Mouse (Mus musculus): ENCODE measurements at regions not wholly inside any gene's neighbourhood (a gene's known extent, or its start where the extent isn't known, plus 50 kb on each side); places are given as distances from the start of the nearest gene placed in this dataset.

GRCm38 (mm10) chr8:12000459-12000789 is 160.2 kb downstream of the Tex29 start:
- DNase-seq (ENCODE audit: low spot score), result no peak
- Histone ChIP-seq H3K27me3 (ENCODE audit: insufficient read depth, poor library complexity, severe bottlenecking) (peaks cover 72% of the 10 kb centered on the region), H3K4me3 (no peak overlapping the region), H3K27ac (no peak overlapping the region), H3K4me1 (replicated peaks) (peaks cover 25% of the 10 kb centered on the region), H3K36me3 (no peaks in the 10 kb centered on the region), H3K9me3 (no peaks in the 10 kb centered on the region)
- 19% methylated on average over 2 of the region's 2 CpGs for WGBS

DNA sequence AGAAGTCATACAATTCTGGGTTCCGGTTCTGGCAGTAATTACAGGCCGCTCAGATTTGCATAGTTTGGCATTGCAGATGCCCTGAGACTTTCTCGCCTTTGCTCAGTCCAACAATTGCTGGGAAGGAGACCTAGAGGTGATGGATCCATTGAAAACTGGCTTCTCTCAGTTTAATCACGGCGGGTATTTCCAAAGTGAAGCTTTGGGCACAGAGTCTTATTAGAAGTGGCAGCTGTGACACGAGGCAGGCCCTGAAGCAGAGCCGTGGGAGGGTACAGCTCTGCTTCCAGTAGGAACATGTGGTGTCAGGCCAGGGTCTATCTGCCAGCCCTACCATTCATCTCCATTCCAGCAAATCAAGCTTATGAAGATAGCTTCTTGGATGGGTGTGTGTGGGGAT is 164.0 kb downstream of the Tex29 start:
- H3K27ac ChIP-seq, result no peak overlapping the region
- no peaks in the 10 kb centered on the region for H3K36me3 ChIP-seq
- DNase-seq (ENCODE audit: low spot score), result no peak
- peaks cover 22% of the 10 kb centered on the region for H3K4me1 ChIP-seq (replicated peaks)
- H3K9me3 ChIP-seq, result no peaks in the 10 kb centered on the region
- H3K4me3 ChIP-seq, result no peak overlapping the region
- H3K27me3 ChIP-seq (ENCODE audit: insufficient read depth, poor library complexity, severe bottlenecking), result peaks cover 50% of the 10 kb centered on the region
- 85% methylated on average over 7 of the region's 7 CpGs for WGBS

DNA sequence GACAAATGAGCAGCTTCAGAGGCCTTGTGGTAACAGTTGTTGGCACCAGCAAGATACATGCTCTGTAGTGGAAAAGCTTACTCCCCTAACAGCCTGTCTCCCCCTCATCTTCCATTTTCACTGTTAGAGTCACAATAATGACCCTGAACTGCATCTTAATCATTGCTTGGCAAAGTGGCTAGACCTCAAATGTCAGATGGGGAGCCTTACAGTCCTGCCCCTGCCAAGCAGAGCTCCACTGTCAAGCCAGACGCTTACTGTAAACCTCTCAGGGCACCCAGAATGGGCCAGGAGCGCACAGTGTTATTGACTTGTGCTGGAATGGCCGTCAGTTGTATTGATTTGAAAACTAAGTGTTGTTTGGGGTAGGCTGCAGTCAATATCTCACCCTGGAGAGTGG is 172.5 kb downstream of the Tex29 start:
- 88% methylated on average over 3 of the region's 3 CpGs for WGBS
- no peaks in the 10 kb centered on the region for H3K9me3 ChIP-seq
- no peak overlapping the region for H3K4me3 ChIP-seq
- DNase-seq (ENCODE audit: low spot score), result no peak
- H3K27ac ChIP-seq, result no peak overlapping the region
- H3K4me1 ChIP-seq (replicated peaks), result peaks cover 2% of the 10 kb centered on the region; the same call in 1 of the 2 replicates
- no peaks in the 10 kb centered on the region for H3K36me3 ChIP-seq
- H3K27me3 ChIP-seq (ENCODE audit: insufficient read depth, poor library complexity, severe bottlenecking), result peaks cover 20% of the 10 kb centered on the region

DNA sequence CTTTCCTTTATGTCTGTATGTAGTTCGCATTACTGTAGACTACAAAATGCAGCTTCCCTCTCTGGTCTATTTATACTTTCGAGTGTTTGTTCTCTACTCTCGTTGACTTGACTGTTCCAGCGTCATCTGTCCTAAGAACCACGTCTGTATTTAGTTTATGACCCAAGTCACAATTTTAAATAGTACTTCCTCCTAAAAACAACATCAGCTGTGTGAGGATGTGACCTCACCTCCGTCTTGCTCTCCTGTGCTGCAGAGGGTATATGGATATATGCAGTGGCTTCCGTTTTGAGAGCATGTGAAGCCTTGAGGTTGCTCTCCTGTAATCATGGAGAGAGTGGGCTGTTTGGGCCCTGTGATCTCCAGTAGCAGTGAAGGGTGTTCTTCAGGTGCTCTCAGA is 177.5 kb downstream of the Tex29 start:
- no peak overlapping the region for H3K4me3 ChIP-seq
- H3K36me3 ChIP-seq, result no peaks in the 10 kb centered on the region
- 88% methylated on average over 7 of the region's 7 CpGs for WGBS
- no peak for DNase-seq (ENCODE audit: low spot score)
- H3K27me3 ChIP-seq (ENCODE audit: insufficient read depth, poor library complexity, severe bottlenecking), result peaks cover 9% of the 10 kb centered on the region; the same call in 1 of the 2 replicates
- no peaks in the 10 kb centered on the region for H3K9me3 ChIP-seq
- H3K4me1 ChIP-seq (replicated peaks), result 0 out of 2 replicates have a peak, but pooled peaks cover 2% of the 10 kb centered on the region
- H3K27ac ChIP-seq, result no peak overlapping the region

GRCm38 (mm10) chr8:12019272-12019671 is 179.0 kb downstream of the Tex29 start:
- no peaks in the 10 kb centered on the region for H3K36me3 ChIP-seq
- WGBS, result 94% methylated on average over 9 of the region's 9 CpGs

GRCm38 (mm10) chr8:12023669-12024390 is 183.6 kb downstream of the Tex29 start:
- Histone ChIP-seq H3K36me3 (no peaks in the 10 kb centered on the region), H3K9me3 (no peaks in the 10 kb centered on the region), H3K27me3 (ENCODE audit: insufficient read depth, poor library complexity, severe bottlenecking) (no peaks in the 10 kb centered on the region), H3K27ac (no peak overlapping the region), H3K4me1 (replicated peaks) (no peaks in the 10 kb centered on the region), H3K4me3 (no peak overlapping the region)
- 85% methylated on average over 4 of the region's 4 CpGs for WGBS
- DNase-seq (ENCODE audit: low spot score), result no peak

More at GRCm38 (mm10) chr8:12019272-12019671, 179.0 kb downstream of the Tex29 start:
- H3K27ac ChIP-seq, result no peak overlapping the region
- no peak for DNase-seq (ENCODE audit: low spot score)
- no peak overlapping the region for H3K4me3 ChIP-seq
- 0 out of 2 replicates have a peak, but pooled peaks cover 2% of the 10 kb centered on the region for H3K4me1 ChIP-seq (replicated peaks)
- peaks cover 9% of the 10 kb centered on the region; the same call in 1 of the 2 replicates for H3K27me3 ChIP-seq (ENCODE audit: insufficient read depth, poor library complexity, severe bottlenecking)
- H3K9me3 ChIP-seq, result no peaks in the 10 kb centered on the region

GRCm38 (mm10) chr8:12030363-12031116 is 190.3 kb downstream of the Tex29 start:
- Histone ChIP-seq H3K27me3 (ENCODE audit: insufficient read depth, poor library complexity, severe bottlenecking) (peaks cover 12% of the 10 kb centered on the region; the same call in 1 of the 2 replicates), H3K4me3 (no peak overlapping the region), H3K27ac (no peak overlapping the region), H3K36me3 (no peaks in the 10 kb centered on the region), H3K9me3 (no peaks in the 10 kb centered on the region), H3K4me1 (replicated peaks) (peaks cover 4% of the 10 kb centered on the region; the same call in 1 of the 2 replicates)
- WGBS, result 77% methylated on average over 22 of the region's 22 CpGs
- DNase-seq (ENCODE audit: low spot score), result peak; percentile 15

GRCm38 (mm10) chr8:12031796-12032195 is 191.5 kb downstream of the Tex29 start:
- Histone ChIP-seq H3K9me3 (no peaks in the 10 kb centered on the region), H3K4me1 (replicated peaks) (peaks cover 6% of the 10 kb centered on the region; the same call in 1 of the 2 replicates), H3K27ac (no peak overlapping the region), H3K27me3 (ENCODE audit: insufficient read depth, poor library complexity, severe bottlenecking) (peaks cover 12% of the 10 kb centered on the region; the same call in 1 of the 2 replicates), H3K4me3 (no peak overlapping the region), H3K36me3 (no peaks in the 10 kb centered on the region)
- WGBS, result 82% methylated on average over 3 of the region's 3 CpGs
- DNase-seq (ENCODE audit: low spot score), result no peak

DNA sequence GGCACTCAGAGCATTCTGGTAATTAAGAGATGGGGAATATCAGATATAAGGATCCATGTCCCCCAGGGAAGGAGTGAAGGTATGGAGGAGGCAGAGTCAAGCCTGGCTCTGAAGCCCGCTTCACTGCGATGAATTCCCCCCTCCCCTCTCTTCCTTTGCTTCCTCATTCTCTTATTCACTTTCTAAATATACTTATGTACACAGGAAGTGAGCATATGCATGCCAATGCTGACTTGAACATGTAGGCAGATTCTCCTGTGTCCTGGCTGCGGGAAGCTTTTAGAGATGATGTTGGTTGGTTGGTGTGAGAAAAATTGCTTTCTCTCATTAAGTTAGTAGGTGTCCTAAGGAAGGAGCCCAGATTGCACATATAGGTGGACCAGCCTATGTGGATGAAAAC is 192.1 kb downstream of the Tex29 start:
- no peak for DNase-seq (ENCODE audit: low spot score)
- H3K4me1 ChIP-seq (replicated peaks), result peaks cover 8% of the 10 kb centered on the region; the same call in 1 of the 2 replicates
- peaks cover 12% of the 10 kb centered on the region; the same call in 1 of the 2 replicates for H3K27me3 ChIP-seq (ENCODE audit: insufficient read depth, poor library complexity, severe bottlenecking)
- H3K36me3 ChIP-seq, result no peaks in the 10 kb centered on the region
- WGBS, result 97% methylated on average over 3 of the region's 3 CpGs
- no peak overlapping the region for H3K4me3 ChIP-seq
- H3K27ac ChIP-seq, result no peak overlapping the region
- H3K9me3 ChIP-seq, result no peaks in the 10 kb centered on the region

- H3K4me1 ChIP-seq (replicated peaks), result 0 out of 2 replicates have a peak, but pooled peaks cover 8% of the 10 kb centered on the region
- no peaks in the 10 kb centered on the region for H3K36me3 ChIP-seq
- H3K27me3 ChIP-seq (ENCODE audit: insufficient read depth, poor library complexity, severe bottlenecking), result peaks cover 26% of the 10 kb centered on the region
- H3K9me3 ChIP-seq, result no peaks in the 10 kb centered on the region
- H3K27ac ChIP-seq, result no peak overlapping the region
- 85% methylated on average over 3 of the region's 3 CpGs for WGBS
- H3K4me3 ChIP-seq, result no peak overlapping the region
- no peak for DNase-seq (ENCODE audit: low spot score)
Measured at GRCm38 (mm10) chr8:12036349-12036748, 196.1 kb downstream of the Tex29 start.

DNA sequence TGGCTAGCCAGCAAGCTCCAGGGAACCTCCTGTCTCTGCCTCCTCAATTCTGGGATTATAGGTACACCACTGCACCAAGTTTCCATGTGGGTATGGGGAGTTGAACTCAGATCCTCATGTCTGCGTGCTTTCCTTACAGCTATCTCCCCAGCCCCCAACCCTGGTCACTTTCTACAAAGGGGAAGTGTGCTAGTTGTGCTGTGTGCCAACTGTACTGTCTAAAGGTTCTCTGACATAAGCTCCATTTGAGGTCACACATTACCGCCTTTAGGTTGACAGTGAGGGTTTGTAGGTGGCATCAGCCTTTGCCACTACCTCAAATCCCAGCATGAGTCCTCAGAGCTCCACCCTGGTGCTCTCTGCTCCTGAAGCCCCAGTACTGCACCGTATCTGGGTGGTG is 200.7 kb downstream of the Tex29 start:
- WGBS, result 83% methylated on average over 3 of the region's 3 CpGs
- H3K4me1 ChIP-seq (replicated peaks), result peaks cover 19% of the 10 kb centered on the region
- no peak overlapping the region for H3K4me3 ChIP-seq
- no peaks in the 10 kb centered on the region for H3K9me3 ChIP-seq
- peaks cover 18% of the 10 kb centered on the region for H3K27me3 ChIP-seq (ENCODE audit: insufficient read depth, poor library complexity, severe bottlenecking)
- no peak overlapping the region for H3K27ac ChIP-seq
- no peak for DNase-seq (ENCODE audit: low spot score)
- H3K36me3 ChIP-seq, result no peaks in the 10 kb centered on the region

GRCm38 (mm10) chr8:12041662-12042061 is 201.4 kb downstream of the Tex29 start:
- 78% methylated on average over 6 of the region's 6 CpGs for WGBS
- no peak overlapping the region for H3K4me3 ChIP-seq
- H3K27ac ChIP-seq, result no peak overlapping the region
- peaks cover 19% of the 10 kb centered on the region for H3K4me1 ChIP-seq (replicated peaks)
- no peaks in the 10 kb centered on the region for H3K36me3 ChIP-seq
- H3K9me3 ChIP-seq, result no peaks in the 10 kb centered on the region
- H3K27me3 ChIP-seq (ENCODE audit: insufficient read depth, poor library complexity, severe bottlenecking), result peaks cover 18% of the 10 kb centered on the region
- no peak for DNase-seq (ENCODE audit: low spot score)

- peaks cover 41% of the 10 kb centered on the region for H3K4me1 ChIP-seq (replicated peaks)
- H3K36me3 ChIP-seq, result no peaks in the 10 kb centered on the region
- H3K27me3 ChIP-seq (ENCODE audit: insufficient read depth, poor library complexity, severe bottlenecking), result peaks cover 15% of the 10 kb centered on the region
- H3K9me3 ChIP-seq, result no peaks in the 10 kb centered on the region
- peak overlapping the region; percentile 76 for H3K27ac ChIP-seq
- no peak overlapping the region for H3K4me3 ChIP-seq
- peak; percentile 18 for DNase-seq (ENCODE audit: low spot score)
- 23% methylated on average over 5 of the region's 5 CpGs for WGBS
Measured at GRCm38 (mm10) chr8:12050841-12051240, 210.6 kb downstream of the Tex29 start.

Data from hindbrain, embryonic 10.5 days (tissue).